Mouse (Mus musculus) stomach, embryonic 16.5 days (tissue): ENCODE measurements around the gene Epo. TPM values are rescaled to one million over a fixed set of nuclear protein-coding genes. Genes with fewer than 3 reads are reported as not detected.

Source experiments
- ATAC-seq: fragments of 200-750 bp; cut with Nextera tagmentation; 2 replicates; pipeline ENCODE4 v1.8.0; 2017; ENCODE audit warnings: moderate number of reproducible peaks, moderate TSS enrichment; ENCODE audit not compliant: insufficient read depth, low FRiP score
- H3K27ac ChIP-seq: fragments of 300-500 bp; sonication (generic); 2 replicates; pipeline ENCODE4 v1.5.1; 2014; ENCODE audit warnings: low read length
- H3K27me3 ChIP-seq: fragments of 300-500 bp; sonication (generic); 2 replicates; pipeline ENCODE4 v1.6.1; 2014; ENCODE audit warnings: low read length, control low read depth, mixed read lengths; ENCODE audit not compliant: control insufficient read depth, insufficient read depth
- H3K36me3 ChIP-seq: fragments of 300-500 bp; sonication (generic); 2 replicates; pipeline ENCODE4 v1.6.1; 2014; ENCODE audit warnings: low read length; ENCODE audit not compliant: control insufficient read depth, insufficient read depth
- H3K4me1 ChIP-seq: fragments of 300-500 bp; sonication (generic); 2 replicates; pipeline ENCODE4 v1.6.1; 2014; ENCODE audit warnings: low read length, control low read depth, mixed read lengths; ENCODE audit not compliant: control insufficient read depth, insufficient read depth
- H3K4me2 ChIP-seq: fragments of 300-500 bp; sonication (generic); 2 replicates; pipeline ENCODE4 v1.6.1; 2014; ENCODE audit warnings: low read depth, low read length, mixed read lengths
- H3K4me3 ChIP-seq: fragments of 300-500 bp; sonication (generic); replicated peaks from 2 replicates; pipeline ENCODE4 v1.5.1; 2014; ENCODE audit warnings: mild to moderate bottlenecking, low read length
- H3K9ac ChIP-seq: fragments of 300-500 bp; sonication (generic); 2 replicates; pipeline ENCODE4 v1.6.1; 2014; ENCODE audit warnings: low read length
- H3K9me3 ChIP-seq: fragments of 300-500 bp; sonication (generic); replicated peaks from 2 replicates; pipeline ENCODE4 v1.6.1; 2016; ENCODE audit warnings: low read length, control low read depth; ENCODE audit not compliant: control insufficient read depth
- WGBS: fragments of 180-500 bp; shearing (Covaris S2); extraction: QIAGEN DNeasy Blood & Tissue Kit; methylation state at CpG from one replicate; pipeline ENCODE4 v1.1.7; 2014; 5-methylcytosine and 5-hydroxymethylcytosine counted together
- polyA plus RNA-seq: library from polyadenylated mRNA; unstranded; fragments of >200 nt; fragmentation: Nextera tagmentation; extraction: Ambion mirVana; gene quantifications from 2 replicates; pipeline ENCODE4 v1.2.1, GENCODE M21; 2015

Epo gene
- polyA plus RNA-seq, 1 experiment from 2014 or later = not detected

DNA sequence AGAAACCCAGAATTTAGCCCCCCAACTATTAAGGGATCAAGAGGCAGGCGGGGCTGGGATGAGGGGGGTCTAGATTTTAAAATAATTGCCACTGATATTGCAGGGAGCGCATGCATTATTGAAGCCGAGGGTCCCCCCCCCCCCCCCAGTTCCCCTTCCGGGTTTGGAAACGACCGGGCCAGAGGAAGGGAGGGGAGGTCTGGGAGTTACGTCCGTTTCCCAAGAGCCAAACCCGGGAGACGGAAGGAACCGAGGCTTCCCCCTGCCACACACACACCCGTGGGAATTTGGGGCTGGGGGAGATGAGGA is 280 bp downstream of the Epo start:
- H3K36me3 ChIP-seq = peaks cover 6% of the 10 kb centered on the region; the same call in 1 of the 2 replicates
- peak overlapping the region; percentile 83 for H3K27ac ChIP-seq
- peak overlapping the region; percentile 92 for H3K4me3 ChIP-seq
- H3K9ac ChIP-seq = peak overlapping the region; percentile 94
- peak; percentile 31; the same call in 1 of the 2 replicates for ATAC-seq
- 0% methylated on average over 12 of the region's 12 CpGs for WGBS
- H3K9me3 ChIP-seq = no peaks in the 10 kb centered on the region
- peaks cover 13% of the 10 kb centered on the region for H3K4me1 ChIP-seq
- H3K4me2 ChIP-seq = peak overlapping the region; percentile 93
- no peaks in the 10 kb centered on the region for H3K27me3 ChIP-seq

DNA sequence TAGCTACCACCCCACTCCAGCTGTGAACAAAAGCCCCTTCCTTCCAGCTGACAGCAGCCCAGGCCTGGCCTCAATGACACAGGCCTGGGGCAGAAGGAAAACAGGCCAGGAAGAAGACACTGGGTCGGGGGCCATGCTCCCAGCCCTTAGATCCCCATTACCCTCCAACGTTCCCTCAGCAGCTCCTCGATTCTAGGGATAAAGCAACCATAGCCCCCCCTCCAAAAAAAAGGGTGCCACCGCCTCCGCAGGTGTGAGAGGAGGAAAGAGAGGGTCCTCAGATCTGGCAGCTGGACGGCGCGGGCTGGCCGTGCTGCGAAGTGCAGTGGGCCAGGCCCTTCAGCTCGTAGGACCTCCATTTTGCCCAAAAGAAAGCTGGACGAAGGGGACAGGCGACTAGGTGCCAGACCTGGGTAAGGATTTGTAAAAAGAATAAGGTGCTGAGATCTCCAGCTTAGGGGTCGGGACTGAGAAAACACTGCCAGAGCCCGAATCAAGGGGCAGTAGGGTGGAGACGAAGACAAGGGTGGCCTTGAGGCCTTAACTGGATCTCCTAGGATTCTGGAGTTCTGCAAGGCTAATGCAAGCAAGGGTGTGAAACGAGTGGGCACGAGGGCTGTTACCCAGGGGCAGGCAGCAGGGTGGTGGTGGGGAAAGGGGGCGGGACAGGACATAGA is 773 bp downstream of the Epo start:
- no peaks in the 10 kb centered on the region for H3K9me3 ChIP-seq
- H3K4me1 ChIP-seq = peaks cover 16% of the 10 kb centered on the region
- peaks cover 8% of the 10 kb centered on the region; the same call in 1 of the 2 replicates for H3K36me3 ChIP-seq
- WGBS = under 1% methylated on average over 19 of the region's 19 CpGs
- peak overlapping the region; percentile 94 for H3K9ac ChIP-seq
- ATAC-seq = no peak
- peak overlapping the region; percentile 83 for H3K27ac ChIP-seq
- H3K27me3 ChIP-seq = no peaks in the 10 kb centered on the region
- peak overlapping the region; percentile 93 for H3K4me2 ChIP-seq
- H3K4me3 ChIP-seq = peak overlapping the region; percentile 92

DNA sequence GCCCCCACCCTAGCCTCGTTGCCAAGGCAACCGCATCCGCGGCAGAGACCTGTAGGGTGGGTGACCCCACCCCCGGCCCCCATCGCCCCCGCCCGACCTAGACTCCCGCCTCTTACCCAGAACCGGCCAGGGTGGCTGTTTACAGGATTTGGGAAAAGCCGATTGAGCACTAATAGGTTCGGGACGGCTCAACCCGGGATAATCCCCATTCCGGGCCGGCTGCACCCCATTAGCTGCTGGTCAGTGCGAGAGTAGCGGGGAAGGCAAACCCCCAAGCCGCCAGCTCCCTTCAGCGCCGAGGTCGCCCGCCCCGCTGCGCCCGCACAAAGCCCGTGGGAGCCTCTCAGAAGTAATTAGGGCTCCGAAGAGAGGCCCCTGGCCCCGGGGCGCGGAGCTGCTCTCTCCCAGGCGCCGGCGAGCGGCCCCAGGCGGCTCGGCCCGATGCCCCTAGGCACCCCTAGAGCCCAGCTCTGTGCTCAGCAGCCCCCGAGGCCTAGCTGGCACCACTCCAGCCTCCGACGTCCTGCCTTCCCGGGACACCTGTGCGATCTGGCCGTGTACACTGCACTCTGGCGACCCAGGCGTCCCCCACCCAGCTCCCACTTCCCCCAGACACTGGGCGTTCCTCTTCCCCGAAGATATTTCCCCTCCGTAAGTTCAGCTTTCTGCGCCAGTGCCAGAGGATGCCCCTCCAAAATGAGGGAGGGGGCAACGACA is 1.5 kb downstream of the Epo start:
- H3K4me1 ChIP-seq = peaks cover 19% of the 10 kb centered on the region
- H3K9ac ChIP-seq = peak overlapping the region; percentile 94
- peak overlapping the region; percentile 92 for H3K4me3 ChIP-seq
- H3K36me3 ChIP-seq = peaks cover 8% of the 10 kb centered on the region; the same call in 1 of the 2 replicates
- no peaks in the 10 kb centered on the region for H3K27me3 ChIP-seq
- H3K9me3 ChIP-seq = no peaks in the 10 kb centered on the region
- WGBS = under 1% methylated on average over 51 of the region's 51 CpGs
- ATAC-seq = peak; percentile 0; the same call in 1 of the 2 replicates
- peak overlapping the region; percentile 93 for H3K4me2 ChIP-seq
- peak overlapping the region; percentile 83 for H3K27ac ChIP-seq

DNA sequence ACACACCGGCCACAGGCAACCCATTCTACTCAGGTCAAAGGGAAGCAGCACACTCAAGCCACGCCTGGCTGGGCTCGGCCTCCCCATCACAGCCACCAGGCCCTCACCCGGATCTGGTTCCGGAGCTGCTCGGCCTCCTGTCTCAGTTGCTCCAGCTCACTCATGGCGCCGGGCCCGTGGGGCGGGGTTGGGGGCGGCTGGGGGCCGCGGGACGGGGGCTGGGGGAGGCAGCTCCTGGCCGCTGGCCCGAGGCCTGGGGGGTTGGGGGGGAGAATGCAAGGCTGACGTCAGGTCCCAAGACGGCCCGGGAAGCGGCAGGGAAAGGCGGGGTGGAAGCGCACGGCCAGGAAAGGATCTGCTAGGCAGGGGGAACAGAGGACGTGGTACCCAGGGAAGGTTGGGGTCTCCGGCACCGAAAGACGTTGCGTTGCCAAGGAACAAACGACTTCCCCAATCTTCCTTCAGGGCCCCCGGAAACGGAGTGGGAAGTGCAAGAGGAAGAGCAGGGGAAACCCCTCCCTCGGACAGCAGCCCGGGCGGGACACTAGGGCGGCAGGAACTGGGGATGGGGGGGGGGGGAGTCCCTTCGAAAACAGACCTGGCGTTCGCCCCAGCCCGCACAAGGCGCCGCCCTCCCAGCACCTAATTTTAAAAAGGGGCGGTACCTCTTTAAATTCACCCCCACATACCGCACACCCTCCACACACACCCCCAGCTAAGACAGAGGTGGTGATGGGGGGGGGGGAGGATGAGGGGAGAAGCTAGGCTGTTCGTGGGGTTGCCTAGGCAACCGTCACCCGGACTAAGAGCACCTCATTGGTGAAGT is 2.2 kb downstream of the Epo start:
- H3K9me3 ChIP-seq = no peaks in the 10 kb centered on the region
- peak overlapping the region; percentile 92 for H3K4me3 ChIP-seq
- WGBS = 1% methylated on average over 45 of the region's 46 CpGs
- H3K9ac ChIP-seq = peak overlapping the region; percentile 94
- ATAC-seq = peak; percentile 35
- H3K27ac ChIP-seq = peak overlapping the region; percentile 83
- H3K36me3 ChIP-seq = peaks cover 8% of the 10 kb centered on the region; the same call in 1 of the 2 replicates
- H3K4me2 ChIP-seq = peak overlapping the region; percentile 93
- peaks cover 23% of the 10 kb centered on the region for H3K4me1 ChIP-seq
- H3K27me3 ChIP-seq = no peaks in the 10 kb centered on the region

DNA sequence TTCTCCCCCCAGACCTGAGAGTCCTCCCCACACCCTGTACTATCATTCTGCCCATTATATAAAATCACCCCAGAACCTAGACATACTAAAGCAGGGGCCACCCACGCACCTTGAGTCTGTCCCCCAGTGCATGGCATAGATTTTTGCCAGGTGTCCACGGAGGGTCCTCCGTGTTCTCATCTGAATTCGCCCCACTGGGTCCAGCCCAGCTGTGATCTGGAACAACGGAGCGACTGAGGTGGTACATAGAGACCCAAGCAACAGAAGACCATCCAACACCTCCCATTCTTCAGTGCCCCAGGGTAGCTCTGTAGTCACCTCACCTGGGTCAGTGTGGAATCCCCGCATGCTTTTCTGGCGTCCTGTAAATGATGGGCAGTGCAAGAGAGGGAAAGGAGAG is 3.0 kb downstream of the Epo start:
- Histone ChIP-seq H3K4me2 (peak overlapping the region; percentile 93), H3K36me3 (peaks cover 8% of the 10 kb centered on the region), H3K9me3 (no peaks in the 10 kb centered on the region), H3K9ac (peak overlapping the region; percentile 94), H3K4me1 (peaks cover 23% of the 10 kb centered on the region), H3K27me3 (no peaks in the 10 kb centered on the region), H3K27ac (peak overlapping the region; percentile 83), H3K4me3 (peak overlapping the region; percentile 92)
- 72% methylated on average over 8 of the region's 8 CpGs for WGBS
- no peak for ATAC-seq

DNA sequence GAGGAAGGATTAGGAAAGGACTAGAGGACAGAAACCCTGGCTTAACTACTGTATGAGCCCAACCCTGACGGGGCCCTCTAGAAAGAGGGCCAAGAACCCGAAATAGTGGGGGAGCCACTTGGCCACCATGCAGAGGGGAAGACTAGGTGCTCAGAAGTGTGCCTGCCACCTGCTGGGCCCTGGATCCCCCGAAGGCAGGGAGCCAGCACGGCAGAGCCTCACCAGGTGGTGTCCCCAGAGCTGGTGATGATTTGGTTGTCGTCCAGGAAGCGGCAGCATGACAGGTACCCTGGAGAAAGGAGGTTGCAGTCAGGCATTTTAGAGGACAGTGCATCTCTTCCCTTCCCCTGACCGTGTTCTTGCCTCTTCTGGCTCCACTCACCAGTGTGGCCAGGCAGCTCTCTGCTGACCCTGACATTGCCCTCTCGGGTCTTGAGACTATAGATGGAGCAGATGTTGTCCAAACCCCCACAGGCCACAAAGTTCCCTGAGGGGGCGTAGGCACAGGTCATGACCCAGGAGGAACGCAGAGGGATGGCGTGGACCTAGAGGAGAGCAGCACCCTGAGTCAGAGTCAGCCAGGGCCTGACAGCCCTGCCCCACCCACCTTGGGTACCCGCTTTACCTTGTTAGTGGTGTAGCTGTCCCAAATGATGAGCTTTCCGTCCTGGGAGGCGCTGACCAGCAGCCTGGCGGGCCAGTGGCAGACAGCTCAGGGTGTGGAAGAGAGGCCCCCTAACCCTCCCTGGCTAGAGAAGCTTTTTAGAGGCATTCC is 3.6 kb downstream of the Epo start:
- H3K9ac ChIP-seq = no peak overlapping the region
- H3K36me3 ChIP-seq = peaks cover 8% of the 10 kb centered on the region
- no peak for ATAC-seq
- peaks cover 23% of the 10 kb centered on the region for H3K4me1 ChIP-seq
- no peak overlapping the region for H3K27ac ChIP-seq
- H3K9me3 ChIP-seq = no peaks in the 10 kb centered on the region
- H3K4me2 ChIP-seq = no peak overlapping the region
- no peaks in the 10 kb centered on the region for H3K27me3 ChIP-seq
- 72% methylated on average over 15 of the region's 15 CpGs for WGBS
- H3K4me3 ChIP-seq = no peak overlapping the region

DNA sequence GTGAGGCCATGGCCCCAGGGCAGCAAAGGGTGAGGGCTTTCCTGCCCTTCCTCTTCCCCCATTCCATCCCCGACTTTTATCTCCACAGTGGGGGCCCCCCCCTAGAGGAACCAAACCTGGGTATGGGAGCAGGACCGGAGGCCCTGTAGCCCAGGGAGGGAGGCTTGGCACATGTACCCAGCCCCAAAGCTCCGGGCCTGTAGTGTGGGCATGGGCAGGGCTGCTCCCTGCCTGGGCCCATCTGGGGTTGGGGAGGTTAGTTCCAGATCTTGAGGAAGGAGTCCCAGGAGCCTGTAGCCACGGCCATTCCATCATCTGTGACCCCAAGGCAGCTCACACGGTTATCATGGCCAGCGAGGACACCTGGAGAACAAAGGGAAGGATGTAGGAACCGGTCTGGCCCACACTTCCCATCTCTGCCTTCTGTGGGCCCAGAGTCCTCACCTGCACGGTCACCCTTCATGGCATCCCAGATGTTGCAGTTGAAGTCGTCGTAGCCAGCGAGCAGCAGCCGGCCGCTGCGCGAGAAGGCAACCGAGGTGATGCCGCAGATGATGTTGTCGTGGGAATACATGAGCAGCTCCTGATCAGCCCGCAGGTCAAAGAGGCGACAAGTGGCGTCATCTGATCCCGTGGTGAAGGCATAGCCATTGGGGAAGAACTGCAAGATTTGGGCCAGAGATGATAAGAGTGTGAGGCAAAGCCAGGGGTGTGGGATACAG is 4.6 kb downstream of the Epo start:
- no peak overlapping the region for H3K4me3 ChIP-seq
- H3K9me3 ChIP-seq = no peaks in the 10 kb centered on the region
- no peak overlapping the region for H3K9ac ChIP-seq
- WGBS = 80% methylated on average over 22 of the region's 22 CpGs
- ATAC-seq = no peak
- no peak overlapping the region for H3K4me2 ChIP-seq
- no peak overlapping the region for H3K27ac ChIP-seq
- H3K27me3 ChIP-seq = no peaks in the 10 kb centered on the region
- H3K36me3 ChIP-seq = peaks cover 14% of the 10 kb centered on the region
- peaks cover 19% of the 10 kb centered on the region for H3K4me1 ChIP-seq

DNA sequence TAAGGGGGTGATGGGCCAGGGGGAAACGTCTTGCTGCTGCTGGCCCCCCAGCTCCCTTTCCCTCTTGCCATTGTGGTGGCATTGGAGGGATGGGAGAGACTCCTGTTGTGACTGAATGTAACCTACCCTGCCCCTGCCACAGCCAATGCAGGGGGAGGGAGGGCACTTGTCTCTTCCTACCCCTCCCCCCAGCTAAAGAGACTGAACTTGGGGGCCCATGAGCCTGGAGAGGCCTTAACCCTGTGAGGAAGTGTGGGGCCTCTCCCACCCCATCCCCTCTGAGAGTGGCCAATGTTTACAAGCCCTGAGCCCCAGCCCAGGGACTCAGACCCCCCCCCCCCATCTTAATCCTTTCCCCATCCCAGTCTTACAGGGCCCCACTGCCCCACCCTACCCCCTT is 5.6 kb downstream of the Epo start:
- peaks cover 19% of the 10 kb centered on the region for H3K4me1 ChIP-seq

More for the DNA sequence above, 5.6 kb downstream of the Epo start:
- no peak for ATAC-seq
- H3K36me3 ChIP-seq = peaks cover 24% of the 10 kb centered on the region
- WGBS = 48% methylated on average over 1 of the region's 1 CpGs
- no peak overlapping the region for H3K4me3 ChIP-seq
- H3K9ac ChIP-seq = no peak overlapping the region
- no peaks in the 10 kb centered on the region for H3K9me3 ChIP-seq
- H3K27me3 ChIP-seq = no peaks in the 10 kb centered on the region
- H3K27ac ChIP-seq = no peak overlapping the region
- no peak overlapping the region for H3K4me2 ChIP-seq
